Mouse (Mus musculus) heart, embryonic 14.5 days (tissue): ENCODE results near the gene Anxa4. TPM values are rescaled to one million over a fixed set of nuclear protein-coding genes. Genes with fewer than 3 reads are reported as not detected.

Source experiments
- ATAC-seq: fragments of 200-750 bp; cut with Nextera tagmentation; 2 replicates; pipeline ENCODE4 v1.8.0; 2017; ENCODE audit warnings: low read depth, moderate TSS enrichment; ENCODE audit not compliant: insufficient number of reproducible peaks, insufficient read depth, low FRiP score
- H3K27ac ChIP-seq, 2 experiments: fragments of 200-500 bp in 1 of 2; fragments of 300-500 bp in 1 of 2; sonication (generic) in 1 of 2; replicated peaks in 1 of 2; 2 replicates each; pipeline ENCODE4 v1.5.1; 2012 to 2014; ENCODE audit warnings: low read depth in 2 of 2, low read length in 2 of 2, control low read depth in 1 of 2, mild to moderate bottlenecking in 1 of 2, mixed read lengths in 1 of 2; ENCODE audit not compliant: control insufficient read depth in 1 of 2, insufficient read depth in 1 of 2
- H3K27me3 ChIP-seq: fragments of 300-500 bp; sonication (generic); 2 replicates; pipeline ENCODE4 v1.6.1; 2014; ENCODE audit warnings: mild to moderate bottlenecking, low read length, control low read depth; ENCODE audit not compliant: control insufficient read depth, insufficient read depth
- H3K36me3 ChIP-seq: fragments of 300-500 bp; sonication (generic); 2 replicates; pipeline ENCODE4 v1.6.1; 2014; ENCODE audit warnings: mild to moderate bottlenecking, control low read depth, low read length, mixed read lengths; ENCODE audit not compliant: control insufficient read depth, insufficient read depth
- H3K4me1 ChIP-seq, 2 experiments: fragments of 200-500 bp in 1 of 2; fragments of 300-500 bp in 1 of 2; sonication (generic) in 1 of 2; 2 replicates each; pipeline ENCODE4 v1.6.1; 2012 to 2014; ENCODE audit warnings: low read length in 2 of 2, control low read depth in 1 of 2, mixed read lengths in 1 of 2; ENCODE audit not compliant: control insufficient read depth in 2 of 2, insufficient read depth in 2 of 2
- H3K4me2 ChIP-seq: fragments of 300-500 bp; sonication (generic); 2 replicates; pipeline ENCODE4 v1.6.1; 2014; ENCODE audit warnings: mild to moderate bottlenecking, low read length
- H3K4me3 ChIP-seq, 2 experiments: fragments of 200-500 bp in 1 of 2; fragments of 300-500 bp in 1 of 2; sonication (generic) in 1 of 2; 2 replicates each; pipeline ENCODE4 v1.5.1; 2012 to 2014; ENCODE audit warnings: low read length in 2 of 2, mild to moderate bottlenecking in 2 of 2, control low read depth in 1 of 2, low read depth in 1 of 2, moderate library complexity in 1 of 2; ENCODE audit not compliant: control insufficient read depth in 1 of 2, insufficient read depth in 1 of 2
- H3K9ac ChIP-seq: fragments of 300-500 bp; sonication (generic); 2 replicates; pipeline ENCODE4 v1.6.1; 2014; ENCODE audit warnings: mild to moderate bottlenecking, low read length
- H3K9me3 ChIP-seq: fragments of 300-500 bp; sonication (generic); 2 replicates; pipeline ENCODE4 v1.6.1; 2016; ENCODE audit warnings: low read length, control low read depth; ENCODE audit not compliant: control insufficient read depth
- WGBS: fragments of 180-500 bp; shearing (Covaris S2); extraction: QIAGEN DNeasy Blood & Tissue Kit; methylation state at CpG from one replicate; pipeline ENCODE4 v1.1.7; 2014; 5-methylcytosine and 5-hydroxymethylcytosine counted together
- polyA plus RNA-seq: library from polyadenylated mRNA; unstranded; fragments of >200 nt; fragmentation: Nextera tagmentation; extraction: Ambion mirVana; gene quantifications from 2 replicates; pipeline ENCODE4 v1.2.1, GENCODE M21; 2014

Anxa4 gene
- polyA plus RNA-seq, 1 experiment from 2014 or later = 30.3 TPM

DNA sequence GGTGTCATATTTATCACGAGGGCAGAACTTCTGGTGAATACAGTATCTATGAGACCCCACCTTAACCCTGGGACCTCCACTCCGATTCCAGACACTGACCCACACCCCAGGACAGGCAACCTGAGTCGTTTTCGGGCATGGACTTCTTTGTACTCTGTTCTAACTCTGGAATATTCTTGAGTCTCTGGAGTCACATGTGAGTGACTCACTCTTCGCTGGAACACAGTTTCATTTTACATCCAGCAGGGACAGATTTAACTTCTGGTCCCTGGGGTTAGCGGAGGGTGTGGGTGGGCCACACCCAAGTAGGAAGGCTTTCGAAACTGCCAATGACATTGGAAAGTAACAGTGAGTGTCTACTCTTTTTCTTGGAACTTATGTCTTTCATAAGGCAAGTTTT, 20.8 kb downstream of the Anxa4 start:
- Histone ChIP-seq H3K4me1 (peaks cover 4 to 12% of the 10 kb centered on the region in 2 experiments), H3K4me2 (no peak overlapping the region), H3K9me3 (no peaks in the 10 kb centered on the region), H3K36me3 (no peaks in the 10 kb centered on the region), H3K27me3 (no peaks in the 10 kb centered on the region), H3K27ac (no peak overlapping the region), H3K4me3 (no peak overlapping the region), H3K9ac (no peak overlapping the region)
- ATAC-seq = no peak
- WGBS = 65% methylated on average over 7 of the region's 7 CpGs

- WGBS = 80% methylated on average over 4 of the region's 4 CpGs
- no peaks in the 10 kb centered on the region for H3K9me3 ChIP-seq
- H3K4me1 ChIP-seq = no peaks in the 10 kb centered on the region
- H3K4me3 ChIP-seq = no peak overlapping the region
- no peak overlapping the region for H3K9ac ChIP-seq
- no peak overlapping the region for H3K4me2 ChIP-seq
- no peak overlapping the region for H3K27ac ChIP-seq
- no peaks in the 10 kb centered on the region for H3K27me3 ChIP-seq
- no peaks in the 10 kb centered on the region for H3K36me3 ChIP-seq
- ATAC-seq = no peak
These were observed 24.4 kb downstream of the Anxa4 start for GRCm38 (mm10) chr6:86768938-86769337.

DNA sequence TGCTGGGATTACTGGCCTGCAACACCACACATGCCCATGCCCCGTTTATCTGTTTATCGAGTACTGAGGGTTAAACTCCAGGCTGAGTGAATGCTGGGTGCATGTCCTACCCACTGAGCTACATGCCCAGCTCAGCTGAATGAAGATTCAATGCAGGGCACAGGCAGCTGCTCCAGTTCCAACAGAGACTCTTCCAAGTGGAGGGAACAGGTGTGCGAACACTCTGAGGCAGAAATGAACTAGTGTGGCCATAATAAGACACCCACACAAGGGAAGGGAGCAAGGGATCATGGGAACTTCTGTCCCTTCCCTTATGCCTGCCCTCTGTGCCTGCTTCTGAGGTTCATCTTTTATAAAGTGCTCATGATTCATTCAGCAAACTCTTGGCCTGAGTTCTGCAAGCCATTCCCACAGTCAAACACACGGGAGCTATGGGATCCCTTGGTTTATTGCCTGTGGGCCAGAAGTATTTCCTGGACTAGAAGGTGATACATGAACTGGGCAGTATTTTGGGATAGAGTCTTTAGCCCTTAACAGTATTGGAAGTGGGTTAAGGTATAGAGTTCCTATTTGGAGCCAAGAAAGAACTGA, 25.1 kb downstream of the Anxa4 start:
- no peak for ATAC-seq
- no peaks in the 10 kb centered on the region for H3K27me3 ChIP-seq
- no peaks in the 10 kb centered on the region for H3K4me1 ChIP-seq

DNA sequence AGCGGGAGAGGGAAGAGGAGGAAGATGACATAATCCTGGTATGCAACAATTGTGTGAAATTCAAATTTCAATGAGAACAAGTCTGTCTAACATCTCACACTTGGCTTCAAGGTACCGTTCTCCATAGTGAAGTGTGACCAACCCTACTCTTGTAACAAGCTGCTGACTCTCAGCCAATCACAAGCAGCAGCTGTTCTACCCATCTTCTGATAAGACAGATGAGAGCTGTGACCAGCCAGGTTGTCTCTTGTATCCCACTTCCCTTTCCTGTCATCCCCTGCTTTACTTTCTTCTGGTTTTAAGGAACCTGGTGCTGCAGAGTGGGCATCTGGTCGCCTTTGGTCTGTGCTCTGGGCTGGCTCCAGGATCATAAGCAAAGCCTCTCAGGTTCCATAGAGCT, 25.9 kb downstream of the Anxa4 start:
- no peaks in the 10 kb centered on the region for H3K36me3 ChIP-seq
- H3K27me3 ChIP-seq = no peaks in the 10 kb centered on the region
- ATAC-seq = no peak
- H3K9me3 ChIP-seq = no peaks in the 10 kb centered on the region
- H3K4me2 ChIP-seq = no peak overlapping the region
- H3K9ac ChIP-seq = no peak overlapping the region
- WGBS = 75% methylated on average over 3 of the region's 3 CpGs
- no peak overlapping the region for H3K4me3 ChIP-seq
- no peak overlapping the region for H3K27ac ChIP-seq
- H3K4me1 ChIP-seq = no peaks in the 10 kb centered on the region

More for the DNA sequence above, 25.1 kb downstream of the Anxa4 start:
- H3K9ac ChIP-seq = no peak overlapping the region
- no peaks in the 10 kb centered on the region for H3K36me3 ChIP-seq
- H3K27ac ChIP-seq = no peak overlapping the region
- H3K4me2 ChIP-seq = no peak overlapping the region
- no peak overlapping the region for H3K4me3 ChIP-seq
- no peaks in the 10 kb centered on the region for H3K9me3 ChIP-seq
- WGBS = 85% methylated on average over 4 of the region's 4 CpGs

DNA sequence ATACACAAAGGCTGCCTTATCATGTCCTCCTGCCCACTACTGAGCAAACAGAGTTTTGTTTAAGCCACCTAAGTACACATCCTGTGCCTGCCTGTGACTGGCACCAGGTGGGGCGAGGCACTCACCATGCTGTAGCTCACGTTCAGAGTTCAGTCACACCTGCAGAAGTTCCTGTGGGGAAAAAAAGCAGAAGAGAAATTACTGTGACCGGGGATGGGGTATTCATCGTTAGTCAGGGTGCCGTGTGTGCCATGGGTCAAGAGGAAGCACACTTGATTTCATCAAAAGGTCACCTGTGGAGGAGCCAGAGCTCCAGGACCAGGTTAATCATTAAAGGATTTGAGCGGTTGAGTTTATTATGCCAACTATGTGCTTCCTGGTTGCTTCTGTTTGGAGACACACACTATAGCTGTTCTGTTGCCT, 27.7 kb downstream of the Anxa4 start:
- Histone ChIP-seq H3K9ac (no peak overlapping the region), H3K4me2 (no peak overlapping the region), H3K27ac (no peak overlapping the region), H3K9me3 (no peaks in the 10 kb centered on the region), H3K36me3 (no peaks in the 10 kb centered on the region), H3K4me1 (no peaks in the 10 kb centered on the region), H3K4me3 (no peak overlapping the region), H3K27me3 (no peaks in the 10 kb centered on the region)
- 75% methylated on average over 6 of the region's 6 CpGs for WGBS
- no peak for ATAC-seq

- Histone ChIP-seq H3K4me3 (no peak overlapping the region), H3K9me3 (peaks cover 4% of the 10 kb centered on the region; the same call in 1 of the 2 replicates), H3K36me3 (peaks cover 18% of the 10 kb centered on the region), H3K4me1 (no peaks in the 10 kb centered on the region), H3K9ac (no peak overlapping the region), H3K4me2 (no peak overlapping the region), H3K27me3 (no peaks in the 10 kb centered on the region), H3K27ac (no peak overlapping the region)
- 84% methylated on average over 10 of the region's 10 CpGs for WGBS
- ATAC-seq = no peak
These were observed 39.1 kb downstream of the Anxa4 start for GRCm38 (mm10) chr6:86754105-86754863.

DNA sequence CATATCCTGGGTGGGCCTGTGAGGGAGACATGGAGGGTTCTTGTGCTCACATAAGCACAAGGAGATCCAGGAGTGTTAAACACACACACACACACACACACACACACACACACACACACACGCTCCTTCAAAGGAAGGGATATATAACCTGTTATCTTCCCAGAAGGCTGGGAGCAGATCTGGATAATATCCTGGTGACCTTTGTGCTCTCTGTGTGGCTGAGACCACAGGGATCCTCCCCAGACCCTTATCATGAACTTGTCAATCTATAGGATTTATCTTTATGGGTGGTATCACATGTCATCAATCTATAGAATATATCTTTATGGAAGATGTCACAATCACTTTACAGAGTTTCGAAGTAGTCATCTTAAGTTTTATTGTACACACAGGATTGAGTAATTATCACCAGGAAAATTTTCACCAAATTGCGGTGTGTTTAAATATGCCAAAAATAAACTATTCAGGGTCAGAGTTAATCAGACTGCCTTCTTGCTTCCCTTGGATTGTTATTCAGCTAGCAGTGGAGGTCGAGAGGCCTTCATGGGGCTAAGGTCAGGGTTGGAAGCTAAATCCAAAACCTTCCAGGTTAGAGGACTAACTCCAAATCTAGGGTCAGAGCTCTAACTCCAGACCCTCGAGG, 40.4 kb downstream of the Anxa4 start:
- H3K9me3 ChIP-seq = peaks cover 4% of the 10 kb centered on the region; the same call in 1 of the 2 replicates
- no peak overlapping the region for H3K4me2 ChIP-seq
- H3K4me1 ChIP-seq = no peaks in the 10 kb centered on the region
- no peak for ATAC-seq
- H3K36me3 ChIP-seq = peaks cover 18% of the 10 kb centered on the region
- H3K4me3 ChIP-seq = no peak overlapping the region
- H3K27me3 ChIP-seq = no peaks in the 10 kb centered on the region
- 69% methylated on average over 5 of the region's 5 CpGs for WGBS
- no peak overlapping the region for H3K9ac ChIP-seq
- no peak overlapping the region for H3K27ac ChIP-seq
